Mouse (Mus musculus) midbrain, embryonic 16.5 days (tissue): ENCODE results near the gene Rps6kc1. TPM values are rescaled to one million over a fixed set of nuclear protein-coding genes. Genes with fewer than 3 reads are reported as not detected.

Experiments used
- ATAC-seq: fragments of 200-750 bp; cut with Nextera tagmentation; 2 replicates; pipeline ENCODE4 v1.8.0; 2017; ENCODE audit warnings: moderate TSS enrichment
- H3K27ac ChIP-seq: fragments of 300-500 bp; sonication (generic); 2 replicates; pipeline ENCODE4 v1.5.1; 2014; ENCODE audit warnings: mild to moderate bottlenecking, low read length, mixed read lengths
- H3K27me3 ChIP-seq: fragments of 300-500 bp; sonication (generic); 2 replicates; pipeline ENCODE4 v1.6.1; 2014; ENCODE audit warnings: low read depth, low read length, mixed read lengths; ENCODE audit not compliant: control insufficient read depth, insufficient read depth
- H3K36me3 ChIP-seq: fragments of 300-500 bp; sonication (generic); 2 replicates; pipeline ENCODE4 v1.6.1; 2014; ENCODE audit warnings: mild to moderate bottlenecking, low read length, moderate library complexity, mixed read lengths; ENCODE audit not compliant: control insufficient read depth, insufficient read depth
- H3K4me1 ChIP-seq: fragments of 300-500 bp; sonication (generic); 2 replicates; pipeline ENCODE4 v1.6.1; 2014; ENCODE audit warnings: mild to moderate bottlenecking, low read length, mixed read lengths; ENCODE audit not compliant: control insufficient read depth, insufficient read depth
- H3K4me2 ChIP-seq: fragments of 300-500 bp; sonication (generic); 2 replicates; pipeline ENCODE4 v1.6.1; 2014; ENCODE audit warnings: mild to moderate bottlenecking, low read length, mixed read lengths
- H3K4me3 ChIP-seq: fragments of 300-500 bp; sonication (generic); 2 replicates; pipeline ENCODE4 v1.5.1; 2014; ENCODE audit warnings: low read depth, mild to moderate bottlenecking, low read length, moderate library complexity, mixed read lengths
- H3K9ac ChIP-seq: fragments of 300-500 bp; sonication (generic); 2 replicates; pipeline ENCODE4 v1.6.1; 2014; ENCODE audit warnings: low read depth, low read length, mixed read lengths
- H3K9me3 ChIP-seq: fragments of 300-500 bp; sonication (generic); replicated peaks from 2 replicates; pipeline ENCODE4 v1.6.1; 2014; ENCODE audit warnings: mild to moderate bottlenecking, low read length, mixed read lengths; ENCODE audit not compliant: control insufficient read depth, poor library complexity, severe bottlenecking
- WGBS: fragments of 180-500 bp; shearing (Covaris S2); extraction: QIAGEN DNeasy Blood & Tissue Kit; methylation state at CpG from one replicate; pipeline ENCODE4 v1.1.7; 2014; 5-methylcytosine and 5-hydroxymethylcytosine counted together
- polyA plus RNA-seq: library from polyadenylated mRNA; unstranded; fragments of >200 nt; fragmentation: Nextera tagmentation; extraction: Ambion mirVana; gene quantifications from 2 replicates; pipeline ENCODE4 v1.2.1, GENCODE M21; 2015

Rps6kc1 gene
- polyA plus RNA-seq, 1 experiment from 2014 or later = 34.8 TPM

- Histone ChIP-seq H3K9me3 (no peaks in the 10 kb centered on the region), H3K4me3 (no peak overlapping the region), H3K4me1 (peaks cover 23% of the 10 kb centered on the region), H3K27ac (no peak overlapping the region), H3K27me3 (no peaks in the 10 kb centered on the region), H3K4me2 (no peak overlapping the region), H3K9ac (no peak overlapping the region), H3K36me3 (no peaks in the 10 kb centered on the region)
- 55% methylated on average over 1 of the region's 1 CpGs for WGBS
- ATAC-seq = no peak
Observed at GRCm38 (mm10) chr1:190912623-190913022, 1.1 kb upstream of the Rps6kc1 start.

GRCm38 (mm10) chr1:190910836-190911235 lies 734 bp downstream of the Rps6kc1 start:
- Histone ChIP-seq H3K27ac (no peak overlapping the region), H3K27me3 (no peaks in the 10 kb centered on the region), H3K4me3 (peak overlapping the region; percentile 83), H3K4me2 (peak overlapping the region; percentile 88), H3K9ac (peak overlapping the region; percentile 91), H3K4me1 (peaks cover 23% of the 10 kb centered on the region), H3K9me3 (no peaks in the 10 kb centered on the region), H3K36me3 (no peaks in the 10 kb centered on the region)
- peak; percentile 8 for ATAC-seq
- 77% methylated on average over 6 of the region's 6 CpGs for WGBS

GRCm38 (mm10) chr1:190904714-190905113 lies 6.9 kb downstream of the Rps6kc1 start:
- Histone ChIP-seq H3K4me1 (peaks cover 6% of the 10 kb centered on the region), H3K36me3 (peaks cover 12% of the 10 kb centered on the region), H3K4me2 (no peak overlapping the region), H3K9ac (no peak overlapping the region), H3K27me3 (no peaks in the 10 kb centered on the region), H3K27ac (no peak overlapping the region), H3K4me3 (no peak overlapping the region), H3K9me3 (no peaks in the 10 kb centered on the region)
- WGBS = 93% methylated on average over 16 of the region's 16 CpGs
- no peak for ATAC-seq

GRCm38 (mm10) chr1:190904136-190904535 lies 7.4 kb downstream of the Rps6kc1 start:
- 98% methylated on average over 3 of the region's 3 CpGs for WGBS

GRCm38 (mm10) chr1:190901082-190901481 lies 10.5 kb downstream of the Rps6kc1 start:
- Histone ChIP-seq H3K9ac (no peak overlapping the region), H3K4me1 (no peaks in the 10 kb centered on the region), H3K27me3 (no peaks in the 10 kb centered on the region), H3K9me3 (no peaks in the 10 kb centered on the region), H3K4me2 (no peak overlapping the region), H3K36me3 (peaks cover 29% of the 10 kb centered on the region), H3K4me3 (no peak overlapping the region), H3K27ac (no peak overlapping the region)
- ATAC-seq = no peak
- 78% methylated on average over 2 of the region's 2 CpGs for WGBS

More at GRCm38 (mm10) chr1:190904136-190904535, 7.4 kb downstream of the Rps6kc1 start:
- no peak overlapping the region for H3K9ac ChIP-seq
- H3K9me3 ChIP-seq = no peaks in the 10 kb centered on the region
- H3K4me1 ChIP-seq = peaks cover 2% of the 10 kb centered on the region; the same call in 1 of the 2 replicates
- no peak overlapping the region for H3K4me3 ChIP-seq
- peaks cover 12% of the 10 kb centered on the region for H3K36me3 ChIP-seq
- ATAC-seq = no peak
- H3K27ac ChIP-seq = no peak overlapping the region
- no peak overlapping the region for H3K4me2 ChIP-seq
- no peaks in the 10 kb centered on the region for H3K27me3 ChIP-seq

GRCm38 (mm10) chr1:190898899-190899575 lies 12.5 kb downstream of the Rps6kc1 start:
- H3K36me3 ChIP-seq = peaks cover 24% of the 10 kb centered on the region; the same call in 1 of the 2 replicates
- no peak overlapping the region for H3K4me2 ChIP-seq
- H3K4me3 ChIP-seq = no peak overlapping the region
- no peaks in the 10 kb centered on the region for H3K9me3 ChIP-seq
- H3K4me1 ChIP-seq = no peaks in the 10 kb centered on the region
- H3K9ac ChIP-seq = no peak overlapping the region
- no peaks in the 10 kb centered on the region for H3K27me3 ChIP-seq
- H3K27ac ChIP-seq = no peak overlapping the region
- 94% methylated on average over 9 of the region's 9 CpGs for WGBS
- ATAC-seq = no peak

- Histone ChIP-seq H3K4me2 (no peak overlapping the region), H3K27me3 (no peaks in the 10 kb centered on the region), H3K9ac (no peak overlapping the region), H3K4me3 (no peak overlapping the region), H3K36me3 (peaks cover 20% of the 10 kb centered on the region; the same call in 1 of the 2 replicates), H3K27ac (no peak overlapping the region), H3K9me3 (no peaks in the 10 kb centered on the region), H3K4me1 (no peaks in the 10 kb centered on the region)
- 92% methylated on average over 3 of the region's 3 CpGs for WGBS
- ATAC-seq = no peak
Observed at GRCm38 (mm10) chr1:190898186-190898585, 13.4 kb downstream of the Rps6kc1 start.

GRCm38 (mm10) chr1:190893559-190894167 lies 17.9 kb downstream of the Rps6kc1 start:
- H3K36me3 ChIP-seq = peaks cover 17% of the 10 kb centered on the region; the same call in 1 of the 2 replicates
- 81% methylated on average over 6 of the region's 6 CpGs for WGBS
- H3K27ac ChIP-seq = no peak overlapping the region
- no peaks in the 10 kb centered on the region for H3K9me3 ChIP-seq
- ATAC-seq = no peak
- H3K4me3 ChIP-seq = no peak overlapping the region
- no peak overlapping the region for H3K9ac ChIP-seq
- H3K4me2 ChIP-seq = no peak overlapping the region
- H3K27me3 ChIP-seq = no peaks in the 10 kb centered on the region
- H3K4me1 ChIP-seq = no peaks in the 10 kb centered on the region

GRCm38 (mm10) chr1:190888646-190889045 lies 22.9 kb downstream of the Rps6kc1 start:
- H3K9me3 ChIP-seq = no peaks in the 10 kb centered on the region
- H3K4me1 ChIP-seq = no peaks in the 10 kb centered on the region
- no peak overlapping the region for H3K4me3 ChIP-seq
- no peaks in the 10 kb centered on the region for H3K27me3 ChIP-seq
- H3K36me3 ChIP-seq = peaks cover 9% of the 10 kb centered on the region; the same call in 1 of the 2 replicates
- no peak overlapping the region for H3K27ac ChIP-seq
- H3K9ac ChIP-seq = no peak overlapping the region
- 93% methylated on average over 16 of the region's 16 CpGs for WGBS
- ATAC-seq = no peak
- H3K4me2 ChIP-seq = no peak overlapping the region
